Mouse (Mus musculus): Measurements from ENCODE around the gene Hcst. TPM values are rescaled to one million over a fixed set of nuclear protein-coding genes. Genes with fewer than 3 reads are reported as not detected.

Hcst gene
- total and polyA plus RNA-seq, 3 experiments = 7.1 to 28.1 TPM; not detected in 1

GRCm38 (mm10) chr7:30440697-30441096, 21.0 kb upstream of the Hcst start:
- Histone ChIP-seq H3K4me1 (ENCODE audit: control insufficient read depth in 1 of 2, insufficient read depth in 2 of 2, low read length in 2 of 2) (peaks cover 0 to 8% of the 10 kb centered on the region in 2 experiments; a peak in 1 of 4 replicates), H3K4me3 (ENCODE audit: control insufficient read depth in 1 of 2, insufficient read depth in 1 of 2, low read depth in 2 of 2, low read length in 2 of 2) (no peak overlapping the region), H3K27ac (ENCODE audit: control insufficient read depth, low read depth, low read length) (no peak overlapping the region), H3K9ac (ENCODE audit: control insufficient read depth, low read depth, low read length, poor library complexity, severe bottlenecking) (no peak overlapping the region), H3K79me2 (ENCODE audit: control insufficient read depth, insufficient read depth, low read length, poor library complexity) (no peaks in the 10 kb centered on the region; the same call in 1 of the 2 replicates), H3K9me3 (replicated peaks; ENCODE audit: insufficient read depth, low read length) (no peaks in the 10 kb centered on the region), H3K36me3 (ENCODE audit: control insufficient read depth in 1 of 2, insufficient read depth in 2 of 2, low read length in 2 of 2) (no peaks in the 10 kb centered on the region; a peak in 1 of 4 replicates), H3K27me3 (ENCODE audit: control insufficient read depth in 1 of 2, insufficient read depth in 2 of 2, low read length in 2 of 2) (no peaks in the 10 kb centered on the region)
- TF ChIP-seq NELFE (IDR thresholded peaks at IDR 0.05; ENCODE audit: low read depth, low read length) = no peak
- TF ChIP-seq CTCF (IDR thresholded peaks at IDR 0.05 in 2 of 3, conservative IDR thresholded peaks at IDR 0.05 in 1 of 3; ENCODE audit: control insufficient read depth in 1 of 3, insufficient read depth in 1 of 3, low read depth in 2 of 3, low read length in 3 of 3, poor library complexity in 1 of 3, severe bottlenecking in 1 of 3) = peak; percentile 63 to 89 (median 74)
- no peak for TF ChIP-seq POLR2A (IDR thresholded peaks at IDR 0.05; ENCODE audit: control insufficient read depth in 1 of 2, insufficient read depth in 1 of 2, low read depth in 1 of 2, low read length in 2 of 2, poor library complexity in 1 of 2)
- TF ChIP-seq ZC3H11A (IDR thresholded peaks at IDR 0.05; ENCODE audit: low read depth, low read length) = 0 out of 2 replicates have a peak, but pooled peaks have one; percentile 30
- no peak for TF ChIP-seq GABPA (IDR thresholded peaks at IDR 0.05; ENCODE audit: low read depth, low read length)
- peak; percentile 52 for TF ChIP-seq SMC3 (IDR thresholded peaks at IDR 0.05; ENCODE audit: low read depth, low read length)
- peak; percentile 52 for TF ChIP-seq RAD21 (IDR thresholded peaks at IDR 0.05; ENCODE audit: low read depth, low read length)
- TF ChIP-seq MAFK (IDR thresholded peaks at IDR 0.05; ENCODE audit: borderline replicate concordance, low read depth, low read length) = peak; percentile 75; the same call in 1 of the 2 replicates
- DNase-seq (ENCODE audit: low read depth, low spot score) = peak; percentile 50

- TF ChIP-seq MEF2A (IDR thresholded peaks at IDR 0.05; ENCODE audit: extremely low read depth, insufficient replicate concordance, low read depth, low read length, poor library complexity, severe bottlenecking) (no peak), POLR2A (IDR thresholded peaks at IDR 0.05; ENCODE audit: control insufficient read depth in 1 of 2, insufficient read depth in 1 of 2, low read depth in 1 of 2, low read length in 2 of 2, poor library complexity in 1 of 2) (no peak), GATA1 (IDR thresholded peaks at IDR 0.05; ENCODE audit: low read depth, low read length) (no peak)
- Histone ChIP-seq H3K36me3 (ENCODE audit: control insufficient read depth in 1 of 2, insufficient read depth in 2 of 2, low read length in 2 of 2) (no peaks in the 10 kb centered on the region), H3K27me3 (ENCODE audit: control insufficient read depth in 1 of 2, insufficient read depth in 2 of 2, low read length in 2 of 2) (no peaks in the 10 kb centered on the region), H3K27ac (ENCODE audit: control insufficient read depth, low read depth, low read length) (no peak overlapping the region), H3K4me3 (ENCODE audit: control insufficient read depth in 1 of 2, insufficient read depth in 1 of 2, low read depth in 2 of 2, low read length in 2 of 2) (no peak overlapping the region), H3K79me2 (ENCODE audit: control insufficient read depth, insufficient read depth, low read length, poor library complexity) (no peaks in the 10 kb centered on the region), H3K9ac (ENCODE audit: control insufficient read depth, low read depth, low read length, poor library complexity, severe bottlenecking) (no peak overlapping the region), H3K9me3 (replicated peaks; ENCODE audit: insufficient read depth, low read length) (no peaks in the 10 kb centered on the region), H3K4me1 (ENCODE audit: control insufficient read depth in 1 of 2, insufficient read depth in 2 of 2, low read length in 2 of 2) (peaks cover 0 to 5% of the 10 kb centered on the region in 2 experiments; a peak in 1 of 4 replicates)
- no peak for DNase-seq (ENCODE audit: low read depth, low spot score)
Measured at GRCm38 (mm10) chr7:30439734-30440133, 20.1 kb upstream of the Hcst start.

- Histone ChIP-seq H3K79me2 (ENCODE audit: control insufficient read depth, insufficient read depth, low read length, poor library complexity) (no peaks in the 10 kb centered on the region), H3K9ac (ENCODE audit: control insufficient read depth, low read depth, low read length, poor library complexity, severe bottlenecking) (no peak overlapping the region), H3K36me3 (ENCODE audit: control insufficient read depth in 1 of 2, insufficient read depth in 2 of 2, low read length in 2 of 2) (no peaks in the 10 kb centered on the region), H3K27ac (ENCODE audit: control insufficient read depth, low read depth, low read length) (no peak overlapping the region), H3K4me1 (ENCODE audit: control insufficient read depth in 1 of 2, insufficient read depth in 2 of 2, low read length in 2 of 2) (no peaks in the 10 kb centered on the region), H3K9me3 (replicated peaks; ENCODE audit: insufficient read depth, low read length) (no peaks in the 10 kb centered on the region), H3K27me3 (ENCODE audit: control insufficient read depth in 1 of 2, insufficient read depth in 2 of 2, low read length in 2 of 2) (no peaks in the 10 kb centered on the region), H3K4me3 (ENCODE audit: control insufficient read depth in 1 of 2, insufficient read depth in 1 of 2, low read depth in 2 of 2, low read length in 2 of 2) (no peak overlapping the region)
- no peak for DNase-seq (ENCODE audit: low read depth, low spot score)
- TF ChIP-seq POLR2AphosphoS5 (IDR thresholded peaks at IDR 0.05; ENCODE audit: borderline replicate concordance, low read depth, low read length) (no peak), EP300 (IDR thresholded peaks at IDR 0.05; ENCODE audit: low read depth in 1 of 2, low read length in 2 of 2) (no peak), NELFE (IDR thresholded peaks at IDR 0.05; ENCODE audit: low read depth, low read length) (no peak), MAX (IDR thresholded peaks at IDR 0.05; ENCODE audit: low read length) (no peak), MEF2A (IDR thresholded peaks at IDR 0.05; ENCODE audit: extremely low read depth, insufficient replicate concordance, low read depth, low read length, poor library complexity, severe bottlenecking) (no peak), CHD1 (IDR thresholded peaks at IDR 0.05; ENCODE audit: low read depth, low read length) (no peak), GATA1 (IDR thresholded peaks at IDR 0.05; ENCODE audit: low read depth, low read length) (no peak), USF1 (IDR thresholded peaks at IDR 0.05; ENCODE audit: low read depth, low read length) (no peak), GABPA (IDR thresholded peaks at IDR 0.05; ENCODE audit: low read depth, low read length) (no peak), TBP (IDR thresholded peaks at IDR 0.05; ENCODE audit: low read depth, low read length) (no peak), POLR2A (IDR thresholded peaks at IDR 0.05; ENCODE audit: control insufficient read depth in 1 of 2, insufficient read depth in 1 of 2, low read depth in 1 of 2, low read length in 2 of 2, poor library complexity in 1 of 2) (no peak), JUND (IDR thresholded peaks at IDR 0.05; ENCODE audit: low read depth, low read length) (no peak), ETS1 (IDR thresholded peaks at IDR 0.05; ENCODE audit: low read depth, low read length) (no peak), MYB (IDR thresholded peaks at IDR 0.05; ENCODE audit: low read depth, low read length) (no peak), BHLHE40 (IDR thresholded peaks at IDR 0.05; ENCODE audit: borderline replicate concordance, low read depth, low read length) (no peak), SMC3 (IDR thresholded peaks at IDR 0.05; ENCODE audit: low read depth, low read length) (no peak), POLR2AphosphoS2 (IDR thresholded peaks at IDR 0.05; ENCODE audit: low read length) (no peak)
Measured at GRCm38 (mm10) chr7:30436879-30437278, 17.2 kb upstream of the Hcst start.

Data from MEL (cell line).